Mouse (Mus musculus): ENCODE measurements around the gene Pola1. TPM values are rescaled to one million over a fixed set of nuclear protein-coding genes. Genes with fewer than 3 reads are reported as not detected.

The Pola1 gene
- total and polyA plus RNA-seq, 3 experiments: 29.3 to 38.0 (median 29.6) TPM

DNA sequence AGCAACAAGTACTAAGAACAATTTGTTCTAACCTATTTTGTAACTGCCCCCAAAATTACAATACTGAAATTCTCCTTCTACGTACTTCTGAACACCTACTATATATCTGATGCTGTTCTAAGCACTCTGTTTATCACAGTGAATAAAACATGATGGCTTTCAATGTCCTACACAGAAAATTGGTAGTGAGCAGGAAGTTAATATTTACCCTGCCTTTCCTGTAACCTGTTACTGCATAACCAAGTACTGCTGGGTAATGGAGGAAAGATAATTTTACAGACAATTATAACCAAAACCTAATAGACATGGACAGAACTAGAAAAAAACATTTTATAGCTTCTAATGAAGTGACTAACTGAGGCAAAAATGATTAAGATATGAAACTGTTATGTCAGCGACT, 51.0 kb downstream of the Pola1 start:
- no peak overlapping the region for H3K9ac ChIP-seq (ENCODE audit: insufficient read depth, low read depth)
- no peaks in the 10 kb centered on the region for H3K27me3 ChIP-seq (replicated peaks)
- in situ Hi-C loops (cut with MboI; ENCODE audit: low pct_ligation_motif_present, low pct_unique_long_range_greater_than_20kb, low sequenced_read_pairs): no loop called here
- no peaks in the 10 kb centered on the region for H3K9me3 ChIP-seq (replicated peaks; ENCODE audit: low read length)
- no peak for DNase-seq (ENCODE audit: extremely low read depth)
- no peaks in the 10 kb centered on the region for H3K36me3 ChIP-seq (replicated peaks in 1 of 2; ENCODE audit: control insufficient read depth in 1 of 2, insufficient read depth in 1 of 2, low read length in 1 of 2)
- H3K4me2 ChIP-seq (ENCODE audit: insufficient read depth, low read depth, poor library complexity, severe bottlenecking): no peak overlapping the region
- TF ChIP-seq CHD1 (IDR thresholded peaks at IDR 0.05; ENCODE audit: low read depth, low read length) (no peak), CTCF (conservative IDR thresholded peaks at IDR 0.05 in 1 of 2, IDR thresholded peaks at IDR 0.05 in 1 of 2; ENCODE audit: low read depth in 2 of 2, low read length in 2 of 2) (no peak), ETS1 (conservative IDR thresholded peaks at IDR 0.05; ENCODE audit: low read depth, low read length) (no peak), USF1 (IDR thresholded peaks at IDR 0.05; ENCODE audit: low read depth, low read length) (no peak), E2F4 (IDR thresholded peaks at IDR 0.05; ENCODE audit: insufficient replicate concordance, low read depth, low read length) (no peak), UBTF (IDR thresholded peaks at IDR 0.05; ENCODE audit: low read depth, low read length) (no peak), RCOR1 (conservative IDR thresholded peaks at IDR 0.05; ENCODE audit: low read depth, low read length) (no peak), IRF4 (IDR thresholded peaks at IDR 0.05; ENCODE audit: low read depth, low read length) (no peak), ZNF384 (IDR thresholded peaks at IDR 0.05; ENCODE audit: low read depth, low read length) (no peak), MAFK (IDR thresholded peaks at IDR 0.05; ENCODE audit: insufficient replicate concordance, low read length) (no peak), POLR2AphosphoS2 (IDR thresholded peaks at IDR 0.05; ENCODE audit: low read depth, low read length) (no peak), USF2 (conservative IDR thresholded peaks at IDR 0.05; ENCODE audit: low read depth, low read length) (no peak), JUN (IDR thresholded peaks at IDR 0.05; ENCODE audit: insufficient read depth, low read depth, low read length) (no peak)
- H3K27ac ChIP-seq (ENCODE audit: insufficient read depth, low read depth): no peak overlapping the region
- dilution Hi-C loops (cut with MboI; ENCODE audit: extremely low pct_ligation_motif_present, extremely low pct_unique_long_range_greater_than_20kb, low sequenced_read_pairs): no loop called here
- H3K4me3 ChIP-seq (replicated peaks in 1 of 3; ENCODE audit: low read depth in 2 of 3, low read length in 2 of 3, poor library complexity in 1 of 3): no peak overlapping the region
- no peaks in the 10 kb centered on the region for H3K4me1 ChIP-seq (ENCODE audit: control insufficient read depth in 1 of 2, insufficient read depth in 2 of 2)
- H3K79me2 ChIP-seq (replicated peaks; ENCODE audit: control insufficient read depth, extremely low read depth, insufficient read depth, poor library complexity, severe bottlenecking): no peaks in the 10 kb centered on the region

DNA sequence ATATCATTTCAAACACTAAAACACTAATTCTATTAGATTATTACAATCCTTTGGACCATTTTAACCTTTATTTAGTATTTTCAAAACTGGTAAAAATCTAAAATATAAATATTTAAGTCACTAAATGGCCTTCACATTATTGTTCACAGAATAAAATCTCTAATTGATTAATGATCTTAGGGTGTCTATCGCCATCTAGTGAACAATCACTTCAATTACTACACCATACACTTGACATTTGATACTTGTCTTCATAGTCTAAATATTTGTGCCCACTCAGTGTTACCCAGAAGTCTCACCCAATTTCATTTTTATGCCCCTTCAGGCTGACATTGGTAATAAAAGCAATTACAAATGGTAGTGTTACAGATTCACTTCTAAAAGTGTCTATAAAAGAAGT, 74.8 kb downstream of the Pola1 start:
- TF ChIP-seq GABPA (IDR thresholded peaks at IDR 0.05; ENCODE audit: insufficient replicate concordance, low read depth, low read length): no peak
- TF ChIP-seq RAD21 (IDR thresholded peaks at IDR 0.05; ENCODE audit: low read depth, low read length): peak; percentile 28
- TF ChIP-seq CTCF (conservative IDR thresholded peaks at IDR 0.05 in 1 of 2, IDR thresholded peaks at IDR 0.05 in 1 of 2; ENCODE audit: low read depth in 2 of 2, low read length in 2 of 2): peak in 1 of 2 experiments; percentile 35; a peak in 2 of 4 replicates
- in situ Hi-C loops (cut with MboI; ENCODE audit: low pct_ligation_motif_present, low pct_unique_long_range_greater_than_20kb, low sequenced_read_pairs): no loop called here

More for the DNA sequence above, 74.8 kb downstream of the Pola1 start:
- no peak overlapping the region for H3K27ac ChIP-seq (ENCODE audit: insufficient read depth, low read depth)
- peaks cover 0 to 11% of the 10 kb centered on the region in 2 experiments for H3K36me3 ChIP-seq (replicated peaks in 1 of 2; ENCODE audit: control insufficient read depth in 1 of 2, insufficient read depth in 1 of 2, low read length in 1 of 2)
- no peak overlapping the region for H3K4me3 ChIP-seq (replicated peaks in 1 of 3; ENCODE audit: low read depth in 2 of 3, low read length in 2 of 3, poor library complexity in 1 of 3)
- peak; percentile 1 for DNase-seq (ENCODE audit: extremely low read depth)
- dilution Hi-C loops (cut with MboI; ENCODE audit: extremely low pct_ligation_motif_present, extremely low pct_unique_long_range_greater_than_20kb, low sequenced_read_pairs): no loop called here
- H3K9ac ChIP-seq (ENCODE audit: insufficient read depth, low read depth): no peak overlapping the region
- H3K9me3 ChIP-seq (replicated peaks; ENCODE audit: low read length): no peaks in the 10 kb centered on the region
- H3K4me2 ChIP-seq (ENCODE audit: insufficient read depth, low read depth, poor library complexity, severe bottlenecking): no peak overlapping the region
- H3K4me1 ChIP-seq (ENCODE audit: control insufficient read depth in 1 of 2, insufficient read depth in 2 of 2): no peaks in the 10 kb centered on the region
- no peaks in the 10 kb centered on the region for H3K27me3 ChIP-seq (replicated peaks)
- H3K79me2 ChIP-seq (replicated peaks; ENCODE audit: control insufficient read depth, extremely low read depth, insufficient read depth, poor library complexity, severe bottlenecking): no peaks in the 10 kb centered on the region
